Mouse (Mus musculus): Measurements from ENCODE around the gene Usp15. TPM values are rescaled to one million over a fixed set of nuclear protein-coding genes. Genes with fewer than 3 reads are reported as not detected.
"Not testable (repeated sequence)": the region's sequence is repeated elsewhere in the genome, so short reads cannot be mapped to it uniquely, and the experiment has no call there.

Usp15 gene
- 85.9 and 89.3 TPM in 2 replicates for polyA plus RNA-seq (2014; fragmentation: Nextera tagmentation; extraction: Ambion mirVana)

DNA sequence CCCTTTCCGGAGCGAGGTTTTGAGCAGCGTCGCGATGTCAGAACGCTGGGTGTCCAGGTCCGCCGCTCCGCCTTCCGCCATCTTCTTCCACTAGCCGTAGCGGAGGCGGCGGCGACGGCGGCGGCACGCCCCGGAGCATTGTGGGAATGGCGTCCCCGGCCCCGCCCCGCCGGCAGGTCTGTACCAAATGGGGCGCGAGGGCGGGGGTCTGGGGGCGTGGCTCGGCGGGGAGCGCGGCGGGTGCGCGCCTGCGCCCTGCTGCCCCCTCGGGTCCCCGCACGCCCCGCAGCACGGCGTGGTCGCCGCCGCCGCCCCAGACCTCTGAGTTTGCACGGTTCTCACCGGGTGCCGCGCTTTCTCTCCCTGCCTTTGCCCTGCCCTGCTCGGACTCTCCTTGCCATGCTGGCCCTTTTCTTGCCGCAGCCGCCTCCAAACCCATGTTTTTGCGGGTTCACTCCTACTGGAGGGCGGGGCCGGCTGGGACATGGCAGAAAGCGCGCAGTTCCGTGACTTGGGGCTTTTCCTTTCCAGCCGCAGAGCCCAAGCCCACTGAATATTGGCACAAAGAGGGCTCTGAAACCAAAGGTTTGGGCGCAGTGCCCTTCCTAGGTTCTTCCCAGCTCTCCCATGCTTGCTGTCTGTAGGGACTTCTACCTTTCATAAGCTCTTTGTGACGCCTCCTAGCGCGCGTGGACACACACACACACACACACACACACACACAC, at the start of gene Usp15:
Gene Usp15, minus strand, starts transcription at position 161 of the 725 bp plus-strand sequence.
- H3K4me2 ChIP-seq = peak within 1 kb of the TSS; percentile 76
- peak within 1 kb of the TSS; percentile 91 for H3K27ac ChIP-seq (ENCODE audit: low read depth, low read length)
- peak; percentile 89 for ATAC-seq (replicated peaks; ENCODE audit: insufficient number of reproducible peaks, low FRiP score, low TSS enrichment)
- no peaks in the 10 kb centered on the region for H3K36me3 ChIP-seq (ENCODE audit: control insufficient read depth, insufficient read depth, low read length)
- 0% methylated on average over 47 of the region's 66 CpGs for WGBS (ENCODE audit: insufficient replicate concordance)
- no peaks in the 10 kb centered on the region for H3K27me3 ChIP-seq (ENCODE audit: control insufficient read depth, insufficient read depth, low read length)
- peaks cover 6% of the 10 kb centered on the region; the same call in 1 of the 2 replicates for H3K4me1 ChIP-seq (ENCODE audit: control insufficient read depth, insufficient read depth, low read length)
- H3K9me3 ChIP-seq (replicated peaks; ENCODE audit: control insufficient read depth, low read length) = no peaks in the 10 kb centered on the region
- H3K4me3 ChIP-seq (ENCODE audit: low read depth, low read length) = peak within 1 kb of the TSS; percentile 87
- H3K9ac ChIP-seq (ENCODE audit: low read depth, low read length) = peak within 1 kb of the TSS; percentile 96

DNA sequence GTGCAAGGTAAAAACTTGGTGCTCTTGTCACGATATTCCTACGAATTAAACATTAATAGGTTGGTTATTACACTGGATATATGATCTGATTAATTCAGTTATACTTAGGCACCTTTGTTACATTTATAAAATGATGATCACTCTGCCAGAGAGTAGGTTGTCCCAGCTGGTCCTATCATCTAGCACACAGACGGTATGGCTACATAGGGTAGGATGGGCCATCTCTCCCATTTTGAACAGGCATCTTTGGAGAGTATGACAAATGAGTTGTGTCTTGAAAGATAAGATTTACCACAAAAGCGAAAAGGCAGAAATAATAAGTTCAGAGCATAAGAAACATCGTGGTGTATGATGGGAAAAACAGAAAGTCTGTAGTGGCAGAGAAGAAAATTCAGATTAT, 32.6 kb upstream of the Usp15 start:
- no peaks in the 10 kb centered on the region for H3K4me1 ChIP-seq (ENCODE audit: control insufficient read depth, insufficient read depth, low read length)
- WGBS (ENCODE audit: insufficient replicate concordance) = 81% methylated on average over 5 of the region's 5 CpGs
- H3K4me2 ChIP-seq = no peak overlapping the region
- H3K27me3 ChIP-seq (ENCODE audit: control insufficient read depth, insufficient read depth, low read length) = no peaks in the 10 kb centered on the region
- H3K9me3 ChIP-seq (replicated peaks; ENCODE audit: control insufficient read depth, low read length) = no peaks in the 10 kb centered on the region
- H3K36me3 ChIP-seq (ENCODE audit: control insufficient read depth, insufficient read depth, low read length) = no peaks in the 10 kb centered on the region
- H3K27ac ChIP-seq (ENCODE audit: low read depth, low read length) = no peak overlapping the region
- H3K4me3 ChIP-seq (ENCODE audit: low read depth, low read length) = no peak overlapping the region
- no peak for ATAC-seq (replicated peaks; ENCODE audit: insufficient number of reproducible peaks, low FRiP score, low TSS enrichment)
- H3K9ac ChIP-seq (ENCODE audit: low read depth, low read length) = no peak overlapping the region

DNA sequence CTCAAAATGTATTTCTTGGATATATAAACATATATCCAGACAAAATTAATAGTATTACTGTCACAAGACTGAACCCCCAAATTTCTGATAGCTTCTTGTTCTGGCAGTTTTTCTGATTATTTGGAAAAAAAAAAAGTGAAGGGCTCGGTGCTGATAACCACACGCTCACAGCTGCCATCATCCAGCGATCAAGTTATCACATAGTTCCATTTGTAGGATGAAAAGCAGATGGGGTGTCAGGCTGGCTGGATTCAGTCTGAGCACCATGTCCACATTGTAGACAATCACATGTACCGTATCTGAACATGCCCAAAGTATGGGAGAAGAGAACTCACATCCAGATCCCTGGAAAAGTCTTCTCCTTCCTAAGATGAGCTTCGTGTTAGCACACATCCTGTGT, 26.0 kb upstream of the Usp15 start:
- Histone ChIP-seq H3K4me3 (ENCODE audit: low read depth, low read length) (no peak overlapping the region), H3K4me2 (no peak overlapping the region), H3K27me3 (ENCODE audit: control insufficient read depth, insufficient read depth, low read length) (no peaks in the 10 kb centered on the region), H3K27ac (ENCODE audit: low read depth, low read length) (no peak overlapping the region), H3K9ac (ENCODE audit: low read depth, low read length) (no peak overlapping the region), H3K36me3 (ENCODE audit: control insufficient read depth, insufficient read depth, low read length) (no peaks in the 10 kb centered on the region), H3K4me1 (ENCODE audit: control insufficient read depth, insufficient read depth, low read length) (no peaks in the 10 kb centered on the region), H3K9me3 (replicated peaks; ENCODE audit: control insufficient read depth, low read length) (no peaks in the 10 kb centered on the region)
- no peak for ATAC-seq (replicated peaks; ENCODE audit: insufficient number of reproducible peaks, low FRiP score, low TSS enrichment)
- 76% methylated on average over 5 of the region's 5 CpGs for WGBS (ENCODE audit: insufficient replicate concordance)

DNA sequence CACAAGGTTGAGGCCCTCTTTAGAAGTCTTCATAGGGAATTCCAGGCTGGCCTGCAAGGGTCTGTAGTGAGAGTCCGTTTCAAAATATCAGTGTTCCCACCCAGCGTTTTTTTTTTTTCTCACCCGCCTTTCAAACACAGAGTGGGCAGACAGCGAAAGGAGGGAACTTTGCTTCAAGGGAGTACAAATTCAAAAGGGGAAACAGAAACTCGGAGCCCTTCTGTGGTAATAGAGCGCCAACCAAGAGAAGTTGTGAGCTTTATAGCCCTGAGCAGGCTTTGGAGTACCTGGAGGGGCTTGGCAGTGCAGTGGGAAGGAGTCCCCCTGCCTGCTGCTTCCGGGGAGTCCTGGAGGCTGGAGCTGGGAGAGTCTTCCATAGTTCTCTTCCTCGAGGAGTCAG, 12.7 kb upstream of the Usp15 start:
- Histone ChIP-seq H3K4me1 (ENCODE audit: control insufficient read depth, insufficient read depth, low read length) (no peaks in the 10 kb centered on the region), H3K36me3 (ENCODE audit: control insufficient read depth, insufficient read depth, low read length) (no peaks in the 10 kb centered on the region), H3K9ac (ENCODE audit: low read depth, low read length) (no peak overlapping the region), H3K4me3 (ENCODE audit: low read depth, low read length) (no peak overlapping the region), H3K4me2 (no peak overlapping the region), H3K27me3 (ENCODE audit: control insufficient read depth, insufficient read depth, low read length) (no peaks in the 10 kb centered on the region), H3K9me3 (replicated peaks; ENCODE audit: control insufficient read depth, low read length) (no peaks in the 10 kb centered on the region), H3K27ac (ENCODE audit: low read depth, low read length) (no peak overlapping the region)
- WGBS (ENCODE audit: insufficient replicate concordance) = 66% methylated on average over 8 of the region's 8 CpGs
- no peak for ATAC-seq (replicated peaks; ENCODE audit: insufficient number of reproducible peaks, low FRiP score, low TSS enrichment)

DNA sequence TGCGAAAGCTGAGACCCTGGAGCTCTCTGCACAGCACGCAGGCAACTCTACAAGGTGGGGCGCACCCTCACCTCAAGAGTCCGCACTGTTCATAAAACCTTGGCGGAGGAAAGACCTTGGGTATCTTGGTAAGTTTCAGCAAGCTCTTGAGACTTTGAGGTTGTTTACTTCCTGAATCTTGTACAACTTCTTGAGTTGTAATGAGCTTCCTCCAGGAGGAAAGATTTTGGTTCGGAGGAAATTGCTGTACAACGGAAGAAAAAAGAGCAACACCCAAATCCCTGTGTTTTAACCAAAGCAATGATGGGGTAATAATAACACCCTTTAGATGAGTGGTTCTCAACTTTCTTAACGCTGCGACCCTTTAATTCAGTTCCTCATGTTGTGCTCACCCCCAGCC, 11.5 kb upstream of the Usp15 start:
- 86% methylated on average over 9 of the region's 9 CpGs for WGBS (ENCODE audit: insufficient replicate concordance)
- Histone ChIP-seq H3K4me2 (no peak overlapping the region), H3K4me1 (ENCODE audit: control insufficient read depth, insufficient read depth, low read length) (no peaks in the 10 kb centered on the region), H3K9ac (ENCODE audit: low read depth, low read length) (no peak overlapping the region), H3K27ac (ENCODE audit: low read depth, low read length) (no peak overlapping the region), H3K36me3 (ENCODE audit: control insufficient read depth, insufficient read depth, low read length) (no peaks in the 10 kb centered on the region), H3K4me3 (ENCODE audit: low read depth, low read length) (no peak overlapping the region), H3K27me3 (ENCODE audit: control insufficient read depth, insufficient read depth, low read length) (no peaks in the 10 kb centered on the region), H3K9me3 (replicated peaks; ENCODE audit: control insufficient read depth, low read length) (no peaks in the 10 kb centered on the region)
- no peak for ATAC-seq (replicated peaks; ENCODE audit: insufficient number of reproducible peaks, low FRiP score, low TSS enrichment)

DNA sequence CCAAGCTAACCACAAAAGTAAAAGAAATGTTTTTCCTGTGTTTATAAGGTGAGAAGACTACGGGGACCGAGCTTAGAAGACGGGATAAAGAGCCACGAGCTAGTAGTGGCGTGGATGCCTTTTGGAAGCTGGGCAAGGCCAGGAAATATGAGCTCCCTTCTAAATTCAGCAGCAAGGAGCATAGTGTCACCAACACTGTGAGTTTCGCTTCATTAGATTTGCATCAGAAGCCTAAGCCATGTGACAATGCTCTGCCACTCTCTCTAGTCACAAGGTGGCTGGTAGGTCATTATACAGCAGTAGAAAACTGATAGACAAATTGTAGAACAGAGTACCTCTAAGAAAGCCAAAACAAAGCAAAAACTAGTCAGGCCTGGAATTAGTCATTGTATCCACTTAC, 9.3 kb upstream of the Usp15 start:
- H3K4me1 ChIP-seq (ENCODE audit: control insufficient read depth, insufficient read depth, low read length) = no peaks in the 10 kb centered on the region

DNA sequence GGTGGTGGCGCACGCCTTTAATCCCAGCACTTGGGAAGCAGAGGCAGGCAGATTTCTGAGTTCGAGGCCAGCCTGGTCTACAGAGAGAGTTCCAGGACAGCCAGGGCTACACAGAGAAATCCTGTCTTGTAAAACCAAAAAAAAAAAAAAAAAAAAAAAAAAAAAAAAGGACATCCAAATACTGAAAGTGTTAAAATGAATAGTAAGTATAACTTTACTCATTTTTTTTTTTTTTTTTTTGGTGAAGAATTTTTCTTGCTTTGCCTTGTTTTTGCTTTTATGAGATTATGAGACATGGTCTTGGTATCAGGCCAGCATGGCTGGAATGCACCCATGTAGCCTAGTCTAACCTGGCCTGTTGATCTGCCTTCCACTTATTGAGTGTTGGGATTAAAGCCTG, 8.6 kb upstream of the Usp15 start:
- WGBS (ENCODE audit: insufficient replicate concordance) = 91% methylated on average over 3 of the region's 3 CpGs
- H3K27me3 ChIP-seq (ENCODE audit: control insufficient read depth, insufficient read depth, low read length); H3K4me2 ChIP-seq; H3K9me3 ChIP-seq (replicated peaks; ENCODE audit: control insufficient read depth, low read length); H3K9ac ChIP-seq (ENCODE audit: low read depth, low read length); ATAC-seq (replicated peaks; ENCODE audit: insufficient number of reproducible peaks, low FRiP score, low TSS enrichment); H3K36me3 ChIP-seq (ENCODE audit: control insufficient read depth, insufficient read depth, low read length); H3K4me3 ChIP-seq (ENCODE audit: low read depth, low read length); H3K27ac ChIP-seq (ENCODE audit: low read depth, low read length); H3K4me1 ChIP-seq (ENCODE audit: control insufficient read depth, insufficient read depth, low read length): not testable (repeated sequence)

More for the DNA sequence above, 9.3 kb upstream of the Usp15 start:
- ATAC-seq (replicated peaks; ENCODE audit: insufficient number of reproducible peaks, low FRiP score, low TSS enrichment) = no peak
- Histone ChIP-seq H3K9me3 (replicated peaks; ENCODE audit: control insufficient read depth, low read length) (no peaks in the 10 kb centered on the region), H3K27me3 (ENCODE audit: control insufficient read depth, insufficient read depth, low read length) (no peaks in the 10 kb centered on the region), H3K4me2 (no peak overlapping the region), H3K36me3 (ENCODE audit: control insufficient read depth, insufficient read depth, low read length) (no peaks in the 10 kb centered on the region), H3K4me3 (ENCODE audit: low read depth, low read length) (no peak overlapping the region), H3K9ac (ENCODE audit: low read depth, low read length) (no peak overlapping the region), H3K27ac (ENCODE audit: low read depth, low read length) (no peak overlapping the region)
- WGBS (ENCODE audit: insufficient replicate concordance) = 88% methylated on average over 6 of the region's 6 CpGs

DNA sequence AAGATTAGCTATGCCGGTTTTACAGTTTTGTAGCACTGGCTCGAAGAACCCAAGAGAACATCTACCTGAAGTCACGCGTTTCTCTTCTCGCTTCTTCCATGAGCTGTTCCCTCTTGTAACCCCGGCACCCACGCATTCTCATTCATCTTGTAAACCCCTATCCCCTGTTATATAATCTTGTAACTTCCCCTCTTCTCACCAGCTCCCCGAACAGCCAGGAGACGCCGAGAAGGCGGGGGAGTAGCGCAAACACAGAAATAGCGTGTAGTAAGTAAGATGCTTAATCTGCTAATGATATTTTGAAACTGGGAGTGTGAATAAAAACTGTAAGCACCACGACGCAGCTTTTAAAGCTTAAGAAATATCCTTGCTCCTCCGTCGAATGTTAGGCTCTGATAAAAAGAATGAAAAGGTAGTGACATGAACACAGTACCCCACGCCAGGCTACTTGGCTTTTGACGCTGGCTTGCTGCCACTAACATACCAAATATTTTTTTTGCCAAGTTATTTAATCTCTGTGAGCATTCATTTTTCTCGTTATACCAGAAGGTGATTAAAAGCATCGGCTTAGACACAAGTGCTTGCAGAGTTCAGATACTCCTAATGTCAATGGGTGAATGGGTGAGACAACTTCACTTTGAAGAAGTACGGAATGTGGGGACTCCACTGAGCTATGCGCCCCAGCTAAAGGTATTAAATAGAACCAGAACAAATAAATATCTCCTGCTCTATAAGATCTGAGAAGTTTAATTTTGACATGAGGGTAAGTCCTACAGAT, 5.4 kb upstream of the Usp15 start:
- no peaks in the 10 kb centered on the region for H3K4me1 ChIP-seq (ENCODE audit: control insufficient read depth, insufficient read depth, low read length)
- no peak overlapping the region for H3K4me3 ChIP-seq (ENCODE audit: low read depth, low read length)
- no peaks in the 10 kb centered on the region for H3K27me3 ChIP-seq (ENCODE audit: control insufficient read depth, insufficient read depth, low read length)
- no peak for ATAC-seq (replicated peaks; ENCODE audit: insufficient number of reproducible peaks, low FRiP score, low TSS enrichment)
- H3K9ac ChIP-seq (ENCODE audit: low read depth, low read length) = no peak overlapping the region
- no peaks in the 10 kb centered on the region for H3K36me3 ChIP-seq (ENCODE audit: control insufficient read depth, insufficient read depth, low read length)
- no peak overlapping the region for H3K4me2 ChIP-seq
- no peak overlapping the region for H3K27ac ChIP-seq (ENCODE audit: low read depth, low read length)
- no peaks in the 10 kb centered on the region for H3K9me3 ChIP-seq (replicated peaks; ENCODE audit: control insufficient read depth, low read length)
- 81% methylated on average over 23 of the region's 23 CpGs for WGBS (ENCODE audit: insufficient replicate concordance)

Measured in heart, embryonic 11.5 days (tissue).